Mouse (Mus musculus): ENCODE measurements at regions not wholly inside any gene's neighbourhood (a gene's known extent, or its start where the extent isn't known, plus 50 kb on each side); places are given as distances from the start of the nearest gene placed in this dataset.

- no peak overlapping the region for H3K4me2 ChIP-seq (ENCODE audit: low read depth, low read length)
- 80% methylated on average over 17 of the region's 17 CpGs for WGBS
- ATAC-seq (ENCODE audit: low read depth): no peak
- H3K9me3 ChIP-seq (ENCODE audit: control insufficient read depth, low read length): no peaks in the 10 kb centered on the region
- H3K9ac ChIP-seq (ENCODE audit: low read depth, low read length): no peak overlapping the region
- no peak overlapping the region for H3K4me3 ChIP-seq (ENCODE audit: low read depth, low read length)
- no peaks in the 10 kb centered on the region for H3K27me3 ChIP-seq (replicated peaks; ENCODE audit: control insufficient read depth, insufficient read depth, low read length)
- H3K36me3 ChIP-seq (ENCODE audit: control insufficient read depth, insufficient read depth, low read length): no peaks in the 10 kb centered on the region
- H3K27ac ChIP-seq (replicated peaks; ENCODE audit: low read depth, low read length): no peak overlapping the region
- no peaks in the 10 kb centered on the region for H3K4me1 ChIP-seq (ENCODE audit: control insufficient read depth, insufficient read depth, low read length)
- no peak for DNase-seq (ENCODE audit: low spot score)
Observed at GRCm38 (mm10) chr13:112213652-112214081, 74.6 kb upstream of the Ankrd55 start.

GRCm38 (mm10) chr13:112216084-112216483, 72.2 kb upstream of the Ankrd55 start:
- no peak for ATAC-seq (ENCODE audit: low read depth)
- Histone ChIP-seq H3K4me3 (ENCODE audit: low read depth, low read length) (no peak overlapping the region), H3K27ac (replicated peaks; ENCODE audit: low read depth, low read length) (no peak overlapping the region), H3K36me3 (ENCODE audit: control insufficient read depth, insufficient read depth, low read length) (no peaks in the 10 kb centered on the region), H3K9ac (ENCODE audit: low read depth, low read length) (no peak overlapping the region), H3K9me3 (ENCODE audit: control insufficient read depth, low read length) (no peaks in the 10 kb centered on the region), H3K4me2 (ENCODE audit: low read depth, low read length) (no peak overlapping the region), H3K4me1 (ENCODE audit: control insufficient read depth, insufficient read depth, low read length) (no peaks in the 10 kb centered on the region), H3K27me3 (replicated peaks; ENCODE audit: control insufficient read depth, insufficient read depth, low read length) (no peaks in the 10 kb centered on the region)
- WGBS: 96% methylated on average over 14 of the region's 14 CpGs
- DNase-seq (ENCODE audit: low spot score): no peak

GRCm38 (mm10) chr13:112218389-112218788, 69.9 kb upstream of the Ankrd55 start:
- ATAC-seq (ENCODE audit: low read depth) (no peak), DNase-seq (ENCODE audit: low spot score) (no peak)
- H3K36me3 ChIP-seq (ENCODE audit: control insufficient read depth, insufficient read depth, low read length): no peaks in the 10 kb centered on the region
- no peak overlapping the region for H3K4me2 ChIP-seq (ENCODE audit: low read depth, low read length)
- no peak overlapping the region for H3K9ac ChIP-seq (ENCODE audit: low read depth, low read length)
- H3K4me3 ChIP-seq (ENCODE audit: low read depth, low read length): no peak overlapping the region
- 44% methylated on average over 5 of the region's 5 CpGs for WGBS
- no peaks in the 10 kb centered on the region for H3K4me1 ChIP-seq (ENCODE audit: control insufficient read depth, insufficient read depth, low read length)
- no peaks in the 10 kb centered on the region for H3K9me3 ChIP-seq (ENCODE audit: control insufficient read depth, low read length)
- H3K27ac ChIP-seq (replicated peaks; ENCODE audit: low read depth, low read length): no peak overlapping the region
- no peaks in the 10 kb centered on the region for H3K27me3 ChIP-seq (replicated peaks; ENCODE audit: control insufficient read depth, insufficient read depth, low read length)

GRCm38 (mm10) chr13:112220184-112220583, 68.1 kb upstream of the Ankrd55 start:
- Histone ChIP-seq H3K4me2 (ENCODE audit: low read depth, low read length) (no peak overlapping the region), H3K36me3 (ENCODE audit: control insufficient read depth, insufficient read depth, low read length) (no peaks in the 10 kb centered on the region), H3K9ac (ENCODE audit: low read depth, low read length) (no peak overlapping the region), H3K4me3 (ENCODE audit: low read depth, low read length) (no peak overlapping the region), H3K27ac (replicated peaks; ENCODE audit: low read depth, low read length) (no peak overlapping the region), H3K4me1 (ENCODE audit: control insufficient read depth, insufficient read depth, low read length) (no peaks in the 10 kb centered on the region), H3K9me3 (ENCODE audit: control insufficient read depth, low read length) (no peaks in the 10 kb centered on the region), H3K27me3 (replicated peaks; ENCODE audit: control insufficient read depth, insufficient read depth, low read length) (no peaks in the 10 kb centered on the region)
- DNase-seq (ENCODE audit: low spot score) (no peak), ATAC-seq (ENCODE audit: low read depth) (no peak)
- 77% methylated on average over 8 of the region's 8 CpGs for WGBS

- no peaks in the 10 kb centered on the region for H3K9me3 ChIP-seq (ENCODE audit: control insufficient read depth, low read length)
- H3K4me1 ChIP-seq (ENCODE audit: control insufficient read depth, insufficient read depth, low read length): no peaks in the 10 kb centered on the region
- H3K9ac ChIP-seq (ENCODE audit: low read depth, low read length): no peak overlapping the region
- no peak overlapping the region for H3K4me2 ChIP-seq (ENCODE audit: low read depth, low read length)
- no peak overlapping the region for H3K4me3 ChIP-seq (ENCODE audit: low read depth, low read length)
- H3K27me3 ChIP-seq (replicated peaks; ENCODE audit: control insufficient read depth, insufficient read depth, low read length): no peaks in the 10 kb centered on the region
- no peak for ATAC-seq (ENCODE audit: low read depth)
- DNase-seq (ENCODE audit: low spot score): no peak
- H3K36me3 ChIP-seq (ENCODE audit: control insufficient read depth, insufficient read depth, low read length): no peaks in the 10 kb centered on the region
- no peak overlapping the region for H3K27ac ChIP-seq (replicated peaks; ENCODE audit: low read depth, low read length)
- 78% methylated on average over 2 of the region's 2 CpGs for WGBS
Observed at GRCm38 (mm10) chr13:112223616-112224015, 64.6 kb upstream of the Ankrd55 start.

GRCm38 (mm10) chr13:112227766-112228165, 60.5 kb upstream of the Ankrd55 start:
- 68% methylated on average over 13 of the region's 13 CpGs for WGBS

GRCm38 (mm10) chr13:112228846-112229245, 59.4 kb upstream of the Ankrd55 start:
- H3K4me1 ChIP-seq (ENCODE audit: control insufficient read depth, insufficient read depth, low read length): no peaks in the 10 kb centered on the region
- H3K4me2 ChIP-seq (ENCODE audit: low read depth, low read length): no peak overlapping the region
- DNase-seq (ENCODE audit: low spot score): no peak
- no peaks in the 10 kb centered on the region for H3K27me3 ChIP-seq (replicated peaks; ENCODE audit: control insufficient read depth, insufficient read depth, low read length)
- 66% methylated on average over 4 of the region's 4 CpGs for WGBS
- ATAC-seq (ENCODE audit: low read depth): no peak
- no peaks in the 10 kb centered on the region for H3K36me3 ChIP-seq (ENCODE audit: control insufficient read depth, insufficient read depth, low read length)
- H3K9ac ChIP-seq (ENCODE audit: low read depth, low read length): no peak overlapping the region
- H3K9me3 ChIP-seq (ENCODE audit: control insufficient read depth, low read length): no peaks in the 10 kb centered on the region
- no peak overlapping the region for H3K4me3 ChIP-seq (ENCODE audit: low read depth, low read length)
- no peak overlapping the region for H3K27ac ChIP-seq (replicated peaks; ENCODE audit: low read depth, low read length)

More at GRCm38 (mm10) chr13:112227766-112228165, 60.5 kb upstream of the Ankrd55 start:
- ATAC-seq (ENCODE audit: low read depth): no peak
- H3K4me1 ChIP-seq (ENCODE audit: control insufficient read depth, insufficient read depth, low read length): no peaks in the 10 kb centered on the region
- no peaks in the 10 kb centered on the region for H3K36me3 ChIP-seq (ENCODE audit: control insufficient read depth, insufficient read depth, low read length)
- no peak overlapping the region for H3K27ac ChIP-seq (replicated peaks; ENCODE audit: low read depth, low read length)
- no peak overlapping the region for H3K9ac ChIP-seq (ENCODE audit: low read depth, low read length)
- no peak overlapping the region for H3K4me2 ChIP-seq (ENCODE audit: low read depth, low read length)
- no peaks in the 10 kb centered on the region for H3K9me3 ChIP-seq (ENCODE audit: control insufficient read depth, low read length)
- no peaks in the 10 kb centered on the region for H3K27me3 ChIP-seq (replicated peaks; ENCODE audit: control insufficient read depth, insufficient read depth, low read length)
- no peak for DNase-seq (ENCODE audit: low spot score)
- no peak overlapping the region for H3K4me3 ChIP-seq (ENCODE audit: low read depth, low read length)

GRCm38 (mm10) chr13:112230176-112230575, 58.1 kb upstream of the Ankrd55 start:
- H3K9ac ChIP-seq (ENCODE audit: low read depth, low read length): no peak overlapping the region
- H3K9me3 ChIP-seq (ENCODE audit: control insufficient read depth, low read length): 0 out of 2 replicates have a peak, but pooled peaks cover 3% of the 10 kb centered on the region
- no peak overlapping the region for H3K4me2 ChIP-seq (ENCODE audit: low read depth, low read length)
- no peak overlapping the region for H3K27ac ChIP-seq (replicated peaks; ENCODE audit: low read depth, low read length)
- ATAC-seq (ENCODE audit: low read depth) (no peak), DNase-seq (ENCODE audit: low spot score) (no peak)
- H3K4me3 ChIP-seq (ENCODE audit: low read depth, low read length): no peak overlapping the region
- 71% methylated on average over 3 of the region's 3 CpGs for WGBS
- H3K36me3 ChIP-seq (ENCODE audit: control insufficient read depth, insufficient read depth, low read length): no peaks in the 10 kb centered on the region
- no peaks in the 10 kb centered on the region for H3K27me3 ChIP-seq (replicated peaks; ENCODE audit: control insufficient read depth, insufficient read depth, low read length)
- no peaks in the 10 kb centered on the region for H3K4me1 ChIP-seq (ENCODE audit: control insufficient read depth, insufficient read depth, low read length)

- Histone ChIP-seq H3K4me3 (ENCODE audit: low read depth, low read length) (no peak overlapping the region), H3K9me3 (ENCODE audit: control insufficient read depth, low read length) (0 out of 2 replicates have a peak, but pooled peaks cover 5% of the 10 kb centered on the region), H3K36me3 (ENCODE audit: control insufficient read depth, insufficient read depth, low read length) (no peaks in the 10 kb centered on the region), H3K4me2 (ENCODE audit: low read depth, low read length) (no peak overlapping the region), H3K4me1 (ENCODE audit: control insufficient read depth, insufficient read depth, low read length) (no peaks in the 10 kb centered on the region), H3K27me3 (replicated peaks; ENCODE audit: control insufficient read depth, insufficient read depth, low read length) (no peaks in the 10 kb centered on the region), H3K9ac (ENCODE audit: low read depth, low read length) (no peak overlapping the region), H3K27ac (replicated peaks; ENCODE audit: low read depth, low read length) (no peak overlapping the region)
- DNase-seq (ENCODE audit: low spot score) (no peak), ATAC-seq (ENCODE audit: low read depth) (no peak)
- WGBS: 79% methylated on average over 6 of the region's 6 CpGs
Observed at GRCm38 (mm10) chr13:112234695-112235094, 53.6 kb upstream of the Ankrd55 start.
